Mouse (Mus musculus): ENCODE results near the gene Slc52a3. TPM values are rescaled to one million over a fixed set of nuclear protein-coding genes. Genes with fewer than 3 reads are reported as not detected.

The Slc52a3 gene
- total RNA-seq (2023) = 3.2 TPM

DNA sequence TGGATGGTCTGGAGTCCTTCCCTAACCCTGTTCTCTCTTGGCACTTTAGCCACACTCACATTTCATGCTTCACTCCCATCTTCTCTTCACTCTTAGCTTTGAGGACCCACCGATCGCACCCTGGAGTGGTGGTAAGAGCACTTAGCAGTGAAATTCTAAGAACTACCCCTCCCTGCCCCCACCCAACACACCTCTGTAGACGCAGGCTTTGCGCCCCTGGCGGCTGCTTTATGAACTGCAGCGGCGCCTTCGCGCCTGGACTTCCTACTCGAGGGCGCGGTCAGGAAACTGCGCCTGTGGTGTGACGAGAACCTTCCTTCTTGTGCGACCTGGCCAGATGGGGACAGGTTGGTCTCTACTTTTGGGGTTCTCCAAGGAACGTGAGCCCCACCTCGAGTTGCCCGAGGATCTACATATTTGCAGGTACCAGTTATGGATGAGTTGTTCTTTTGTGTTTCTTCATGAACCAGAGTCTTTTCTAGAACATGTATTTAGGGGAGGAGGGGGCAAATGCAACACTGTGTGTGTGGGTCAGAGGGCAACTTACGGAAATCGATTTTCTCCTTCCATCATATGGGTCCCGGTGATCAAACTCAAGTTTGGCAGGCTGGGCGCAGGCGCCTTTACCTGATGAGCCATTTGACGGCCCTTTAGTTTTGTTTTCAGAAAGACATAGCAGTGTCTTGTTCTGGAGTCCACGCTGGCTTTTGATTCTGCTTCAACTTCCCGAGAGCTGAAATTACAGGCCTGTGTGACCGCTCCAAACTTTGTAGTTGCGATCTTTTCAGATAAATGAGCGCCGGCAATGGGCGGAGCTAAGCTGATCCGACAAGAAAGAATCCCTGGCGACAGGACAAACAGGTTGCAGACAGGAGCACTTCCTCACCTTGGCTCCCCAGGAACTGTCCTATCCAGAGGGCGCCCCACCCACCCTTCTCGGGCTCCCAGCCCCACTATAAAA, at the start of gene Slc52a3:
Gene Slc52a3 (plus strand): TSS at position 283 of the 961 bp plus-strand sequence.

DNA sequence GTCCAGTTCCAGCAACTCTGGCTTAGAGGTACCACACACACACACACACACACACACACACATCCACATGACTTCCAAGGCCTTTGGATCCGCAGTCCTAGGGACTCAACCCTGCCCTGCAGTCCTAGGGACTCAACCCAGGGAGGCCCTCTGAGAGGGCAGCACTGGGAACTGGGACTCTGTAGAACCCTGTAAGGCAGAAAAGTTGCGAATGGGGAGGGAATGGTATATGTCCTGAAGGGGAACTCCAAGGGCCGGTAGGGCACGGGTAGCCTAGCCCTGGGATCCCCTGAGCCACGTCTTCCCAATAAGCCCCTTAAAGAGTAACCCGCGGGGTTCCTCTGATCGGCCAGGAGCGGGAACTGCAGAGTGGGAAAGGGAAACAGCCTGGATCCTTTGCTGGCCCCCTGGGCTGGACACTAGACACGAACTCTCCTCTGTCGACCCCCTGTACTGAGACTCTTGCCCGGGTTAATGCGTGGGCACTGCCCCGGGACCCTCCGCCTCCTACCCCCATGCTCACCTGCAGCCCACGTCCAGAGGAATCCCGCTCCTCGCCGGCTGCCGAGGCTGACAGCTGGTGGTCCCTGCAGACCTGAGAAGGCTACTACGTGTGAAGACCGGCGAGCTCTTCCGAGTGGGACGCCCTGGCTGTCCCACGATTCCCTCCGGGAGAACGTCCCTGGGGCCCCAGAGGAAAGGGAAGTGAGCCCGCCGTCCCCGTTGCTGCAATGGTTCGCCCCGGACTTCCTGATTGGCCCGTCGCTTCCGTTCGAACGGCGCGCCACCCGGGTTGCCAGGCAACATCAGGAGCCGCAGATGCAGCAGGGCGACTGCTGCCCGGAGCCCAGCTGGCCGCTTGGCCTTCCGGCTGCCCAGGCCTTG, 16.6 kb upstream of the Slc52a3 start, which contains the start of gene Fam110a:
Gene Fam110a (minus strand): TSS at position 750 of the 885 bp plus-strand sequence.

Other genes with a start within 250 kb of the Slc52a3 start
- gene Rspo4, start 153.6 kb upstream of the Slc52a3 start, total RNA-seq (2023) = not detected
- not detected for gene Angpt4, start 85.3 kb upstream of the Slc52a3 start, total RNA-seq (2023)
- gene Fam110a, start 16.3 kb upstream of the Slc52a3 start, total RNA-seq (2023) = 3.9 TPM
- not detected for gene Scrt2, start 85.0 kb downstream of the Slc52a3 start, total RNA-seq (2023)
- 0.38 TPM for gene Srxn1, start 109.0 kb downstream of the Slc52a3 start, total RNA-seq (2023)
- not detected for gene Tcf15, start 147.1 kb downstream of the Slc52a3 start, total RNA-seq (2023)
- gene Csnk2a1, start 230.3 kb downstream of the Slc52a3 start, total RNA-seq (2023) = 104 TPM

All from CD4-positive naive resting alpha-beta T cell, adult 76 days (primary cell).